Mouse (Mus musculus) left cerebral cortex, adult 9 months (tissue): ENCODE measurements around the gene Fcer1g.
A peak's percentile ranks its signal among the peaks of the same experiment; 100 is the strongest.

Experiments used
- DNase-seq, 2 experiments: peaks; one replicate each; pipeline ENCODE4 v3.0.0; 2022; ENCODE audit warnings: low spot score in 2 of 2

The Fcer1g gene

GRCm38 (mm10) chr1:171220871-171221270 lies 13.3 kb downstream of the Fcer1g start:
- peak; percentile 65 to 90 for DNase-seq

GRCm38 (mm10) chr1:171216241-171216955 lies 17.8 kb downstream of the Fcer1g start:
- DNase-seq, result no peak

GRCm38 (mm10) chr1:171213801-171214496 lies 20.2 kb downstream of the Fcer1g start, which contains the start of gene Nr1i3:
Nr1i3 (plus strand) TSS chr1:171213970.
- no peak for DNase-seq

GRCm38 (mm10) chr1:171212854-171213253 lies 21.3 kb downstream of the Fcer1g start:
- DNase-seq, result no peak

- no peak for DNase-seq
These were observed 24.8 kb downstream of the Fcer1g start for GRCm38 (mm10) chr1:171209409-171209808.

GRCm38 (mm10) chr1:171205704-171206493 lies 28.3 kb downstream of the Fcer1g start:
- DNase-seq, result no peak

GRCm38 (mm10) chr1:171204249-171204644 lies 29.9 kb downstream of the Fcer1g start:
- DNase-seq, result no peak

GRCm38 (mm10) chr1:171203471-171204248 lies 30.5 kb downstream of the Fcer1g start:
- no peak for DNase-seq

GRCm38 (mm10) chr1:171200769-171201168 lies 33.4 kb downstream of the Fcer1g start:
- DNase-seq, result no peak

GRCm38 (mm10) chr1:171199532-171199931 lies 34.6 kb downstream of the Fcer1g start:
- DNase-seq, result no peak

- DNase-seq, result peak; percentile 55 to 63
These were observed 38.2 kb downstream of the Fcer1g start, which contains the start of gene Pcp4l1 for GRCm38 (mm10) chr1:171195887-171196397. Pcp4l1 (minus strand) TSS chr1:171196268.

- DNase-seq, result no peak
These were observed 38.9 kb downstream of the Fcer1g start for GRCm38 (mm10) chr1:171195046-171195822.

GRCm38 (mm10) chr1:171193911-171194830 lies 40.0 kb downstream of the Fcer1g start:
- no peak for DNase-seq

- no peak for DNase-seq
These were observed 40.9 kb downstream of the Fcer1g start for GRCm38 (mm10) chr1:171193093-171193840.

- no peak for DNase-seq
These were observed 41.9 kb downstream of the Fcer1g start for GRCm38 (mm10) chr1:171192283-171192682.

GRCm38 (mm10) chr1:171190832-171191231 lies 43.3 kb downstream of the Fcer1g start:
- no peak for DNase-seq

GRCm38 (mm10) chr1:171189476-171190114 lies 44.6 kb downstream of the Fcer1g start:
- DNase-seq, result peak in 1 of 2 experiments; percentile 52

GRCm38 (mm10) chr1:171189046-171189445 lies 45.1 kb downstream of the Fcer1g start:
- DNase-seq, result no peak
